Mouse (Mus musculus): ENCODE measurements around the gene Atrnl1.

DNA sequence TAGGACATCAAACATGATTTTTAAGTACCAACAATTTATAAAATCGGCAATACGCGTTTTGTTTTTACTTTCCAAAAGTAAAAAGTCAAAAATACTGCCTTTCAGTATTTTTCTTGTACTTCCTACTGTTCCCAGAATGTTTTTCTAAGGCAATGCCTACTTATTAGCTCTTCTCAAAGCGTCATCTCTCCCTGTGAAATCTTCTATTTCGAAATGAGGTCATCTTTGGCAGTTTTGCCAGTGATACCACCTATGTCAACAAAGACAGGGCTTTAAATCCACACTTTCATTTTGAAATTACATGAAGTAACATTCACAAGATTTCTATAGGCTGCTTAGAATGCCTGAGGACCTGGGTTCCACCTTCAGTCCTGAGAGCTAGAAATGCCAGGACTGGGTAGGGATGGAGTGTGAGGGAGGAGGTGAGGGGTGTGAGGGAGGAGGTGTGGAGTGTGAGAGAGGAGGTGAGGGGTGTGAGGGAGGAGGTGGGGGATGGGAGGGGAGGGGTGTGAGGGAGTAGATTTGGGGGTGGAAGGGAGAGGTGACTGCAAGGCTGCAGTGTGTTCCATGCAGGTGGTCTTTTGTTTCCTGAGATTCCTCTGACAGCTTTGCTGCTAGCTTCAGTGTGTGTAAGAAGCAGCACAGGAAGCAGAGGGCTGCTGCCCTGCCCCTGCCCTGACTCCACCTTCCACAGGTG, 315.5 kb downstream of the Atrnl1 start:
- no peak for TF ChIP-seq CTCF (IDR thresholded peaks at IDR 0.05; ENCODE audit: extremely low read depth, insufficient read depth, insufficient read length, insufficient replicate concordance)
- no peak for TF ChIP-seq POLR2A (IDR thresholded peaks at IDR 0.05; ENCODE audit: low read depth, low read length)
